Mouse (Mus musculus): ENCODE measurements at regions not wholly inside any gene's neighbourhood (a gene's known extent, or its start where the extent isn't known, plus 50 kb on each side); places are given as distances from the start of the nearest gene placed in this dataset.

DNA sequence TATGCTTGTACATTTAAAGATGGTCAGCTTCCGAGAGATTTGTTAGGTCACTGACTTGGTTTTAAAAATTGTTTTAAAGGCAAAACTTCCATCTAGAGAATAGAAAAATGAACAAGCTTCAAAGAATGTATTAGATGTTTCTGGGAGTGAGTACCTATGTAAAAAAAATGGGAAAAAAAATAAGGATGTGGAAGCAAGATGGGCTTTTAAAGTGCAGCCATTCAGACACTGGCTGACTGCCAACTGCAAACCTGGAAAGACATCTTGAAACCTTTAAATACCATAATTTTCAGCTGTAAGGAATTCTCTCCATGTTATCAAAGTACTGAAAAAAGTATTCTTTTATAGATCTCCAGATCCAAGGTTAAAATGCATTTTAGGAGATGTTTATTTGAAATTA is 315.7 kb downstream of the Fgf10 start:
- WGBS: 40% methylated on average over 1 of the region's 1 CpGs
- Histone ChIP-seq H3K9ac (no peak overlapping the region), H3K4me1 (no peaks in the 10 kb centered on the region), H3K27ac (no peak overlapping the region), H3K4me3 (replicated peaks) (no peak overlapping the region), H3K27me3 (replicated peaks) (no peaks in the 10 kb centered on the region), H3K9me3 (no peaks in the 10 kb centered on the region), H3K4me2 (no peak overlapping the region), H3K36me3 (no peaks in the 10 kb centered on the region)
- ATAC-seq (ENCODE audit: insufficient read depth, low FRiP score, low read depth): no peak

DNA sequence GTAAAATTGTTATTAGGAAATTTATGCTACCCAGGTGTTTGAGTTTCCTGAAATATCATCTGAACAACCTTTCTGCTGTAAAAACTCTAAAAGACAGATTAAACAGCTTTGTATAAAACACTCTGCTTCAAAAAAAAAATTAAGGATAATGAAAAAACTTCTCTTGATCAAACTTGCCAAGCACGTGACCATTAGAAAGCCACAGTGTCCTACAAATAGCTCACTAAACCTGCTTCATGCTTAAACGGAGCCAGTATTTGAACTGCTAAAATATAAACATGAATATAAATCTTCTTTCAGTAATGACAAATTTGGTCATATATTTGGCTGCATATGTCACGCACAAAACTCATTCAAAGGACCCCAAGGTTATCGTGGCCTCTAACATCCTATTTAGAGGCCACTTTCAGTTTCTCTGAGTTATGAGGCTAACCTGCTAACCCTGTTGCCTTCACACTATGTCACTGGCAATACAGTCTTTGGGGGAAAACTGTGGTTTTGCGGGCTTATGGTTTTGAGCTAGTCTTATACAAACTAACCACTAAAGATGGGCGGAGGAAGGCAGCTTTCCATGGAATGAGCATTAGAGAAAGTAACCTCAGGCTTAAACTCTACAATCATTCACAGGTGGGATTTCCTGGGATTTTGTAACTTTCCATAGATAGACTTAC is 355.8 kb downstream of the Fgf10 start:
- no peaks in the 10 kb centered on the region for H3K27me3 ChIP-seq (replicated peaks)
- WGBS: 59% methylated on average over 6 of the region's 6 CpGs

DNA sequence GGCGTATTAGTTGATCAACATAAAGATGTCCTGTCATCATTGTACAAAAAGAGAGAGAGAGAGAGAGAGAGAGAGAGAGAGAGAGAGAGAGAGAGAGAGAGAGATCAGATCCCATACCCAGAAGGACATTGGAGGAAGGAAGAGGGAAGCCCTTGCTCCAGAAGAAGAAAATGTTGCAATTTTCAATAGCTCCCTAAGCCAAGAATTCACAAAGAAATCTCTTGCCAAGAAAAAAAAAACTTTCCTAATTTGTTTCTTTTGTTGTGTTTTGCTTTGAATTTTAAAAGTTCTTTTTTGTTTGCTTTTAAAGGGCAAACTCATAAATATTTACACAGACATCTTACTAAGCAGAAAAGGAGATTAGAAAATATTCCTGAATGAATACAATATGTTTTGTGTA is 370.0 kb downstream of the Fgf10 start:
- Histone ChIP-seq H3K9ac (no peak overlapping the region), H3K9me3 (no peaks in the 10 kb centered on the region), H3K27ac (no peak overlapping the region), H3K4me2 (no peak overlapping the region), H3K4me3 (replicated peaks) (no peak overlapping the region), H3K36me3 (no peaks in the 10 kb centered on the region), H3K4me1 (no peaks in the 10 kb centered on the region), H3K27me3 (replicated peaks) (no peaks in the 10 kb centered on the region)
- ATAC-seq (ENCODE audit: insufficient read depth, low FRiP score, low read depth): no peak
- WGBS: 83% methylated on average over 1 of the region's 1 CpGs

More for the DNA sequence above, 355.8 kb downstream of the Fgf10 start:
- no peak overlapping the region for H3K4me2 ChIP-seq
- H3K36me3 ChIP-seq: no peaks in the 10 kb centered on the region
- no peak overlapping the region for H3K9ac ChIP-seq
- ATAC-seq (ENCODE audit: insufficient read depth, low FRiP score, low read depth): no peak
- no peaks in the 10 kb centered on the region for H3K9me3 ChIP-seq
- H3K4me1 ChIP-seq: no peaks in the 10 kb centered on the region
- no peak overlapping the region for H3K4me3 ChIP-seq (replicated peaks)
- H3K27ac ChIP-seq: no peak overlapping the region

DNA sequence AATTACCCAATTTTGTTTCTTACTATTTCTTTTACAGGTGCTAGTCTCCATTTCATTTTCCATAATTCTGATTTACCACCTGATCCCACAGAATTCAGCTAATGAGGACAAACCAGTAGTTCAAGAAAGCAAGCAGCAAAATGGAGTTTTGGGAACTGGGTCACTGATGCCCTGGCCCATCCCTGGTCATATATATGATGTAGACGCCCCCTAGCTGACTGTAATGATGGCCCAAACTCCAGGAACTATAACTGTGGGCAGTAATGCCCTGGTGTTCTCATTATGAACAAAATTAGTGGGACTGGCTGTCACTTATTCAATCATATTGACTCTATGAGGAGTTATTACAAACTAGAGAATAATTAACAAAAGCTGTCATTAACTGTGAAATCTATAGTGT is 375.5 kb downstream of the Fgf10 start:
- 75% methylated on average over 1 of the region's 1 CpGs for WGBS
- Histone ChIP-seq H3K9me3 (no peaks in the 10 kb centered on the region), H3K27me3 (replicated peaks) (no peaks in the 10 kb centered on the region), H3K4me2 (no peak overlapping the region), H3K27ac (no peak overlapping the region), H3K4me1 (no peaks in the 10 kb centered on the region), H3K4me3 (replicated peaks) (no peak overlapping the region), H3K9ac (no peak overlapping the region), H3K36me3 (no peaks in the 10 kb centered on the region)
- no peak for ATAC-seq (ENCODE audit: insufficient read depth, low FRiP score, low read depth)

DNA sequence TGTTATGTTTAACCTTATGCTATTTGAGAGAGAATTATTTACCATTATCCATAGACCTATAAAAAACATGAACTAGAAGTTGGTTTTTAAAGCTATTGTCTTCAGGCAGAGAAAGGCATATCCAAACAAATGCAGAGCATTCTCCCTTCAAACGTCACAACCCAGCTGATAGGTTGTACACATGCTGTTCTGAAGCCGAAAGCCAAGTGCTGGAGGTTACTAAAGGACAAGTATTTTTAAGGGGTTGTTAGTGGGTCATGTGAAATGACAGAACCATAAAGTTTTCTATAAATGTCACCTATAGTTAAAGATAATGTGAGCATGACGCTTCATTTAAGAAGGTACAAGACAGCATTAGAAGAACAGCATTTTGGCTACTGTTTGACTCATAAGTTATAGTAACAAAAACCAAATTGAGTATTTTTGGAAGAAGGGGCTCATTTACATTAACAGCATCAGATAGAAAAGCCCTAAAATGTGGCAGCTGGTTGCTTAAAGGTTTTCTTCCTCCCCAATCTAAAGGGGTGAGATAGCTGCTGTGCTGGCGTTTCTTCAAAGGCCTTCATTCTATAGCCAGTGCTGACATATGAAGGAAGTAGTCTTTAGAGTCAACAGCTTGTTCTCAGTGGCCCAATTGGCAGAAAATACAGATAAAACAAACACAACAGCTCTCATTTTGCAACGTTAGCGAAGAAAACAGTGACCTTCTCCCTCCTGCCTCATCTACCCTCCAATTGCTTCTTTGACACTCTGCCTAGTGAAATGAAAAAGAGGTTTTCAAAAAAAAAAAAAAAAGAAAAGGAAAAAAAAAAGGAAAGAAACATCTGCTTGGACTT is 359.4 kb upstream of the Paip1 start:
- 71% methylated on average over 6 of the region's 6 CpGs for WGBS
- no peak overlapping the region for H3K9ac ChIP-seq
- no peak for ATAC-seq (ENCODE audit: insufficient read depth, low FRiP score, low read depth)

DNA sequence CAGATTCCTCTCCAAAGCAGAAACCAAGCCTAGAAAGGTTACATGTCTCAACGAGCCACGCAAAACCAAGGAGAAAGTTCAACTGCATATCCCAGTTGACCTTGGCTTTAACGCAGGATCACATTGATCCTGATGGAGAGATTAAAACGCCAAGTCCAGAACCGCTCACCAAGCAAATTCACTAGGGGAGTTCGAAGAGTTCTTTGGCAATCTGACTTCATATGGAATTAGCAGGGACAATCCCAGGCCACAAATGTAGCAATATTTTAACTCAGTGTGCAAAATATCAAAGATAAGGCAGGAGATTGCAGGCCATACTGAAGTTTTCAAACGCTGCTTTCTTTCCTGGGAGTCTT is 358.8 kb upstream of the Paip1 start:
- WGBS: 66% methylated on average over 7 of the region's 7 CpGs
- Histone ChIP-seq H3K27ac (no peak overlapping the region), H3K27me3 (replicated peaks) (no peaks in the 10 kb centered on the region), H3K9me3 (no peaks in the 10 kb centered on the region), H3K9ac (no peak overlapping the region), H3K4me3 (replicated peaks) (no peak overlapping the region), H3K36me3 (no peaks in the 10 kb centered on the region), H3K4me2 (no peak overlapping the region), H3K4me1 (no peaks in the 10 kb centered on the region)
- ATAC-seq (ENCODE audit: insufficient read depth, low FRiP score, low read depth): no peak

More for the DNA sequence above, 359.4 kb upstream of the Paip1 start:
- Histone ChIP-seq H3K9me3 (no peaks in the 10 kb centered on the region), H3K4me1 (no peaks in the 10 kb centered on the region), H3K27ac (no peak overlapping the region), H3K36me3 (no peaks in the 10 kb centered on the region), H3K4me3 (replicated peaks) (no peak overlapping the region), H3K27me3 (replicated peaks) (no peaks in the 10 kb centered on the region), H3K4me2 (no peak overlapping the region)

DNA sequence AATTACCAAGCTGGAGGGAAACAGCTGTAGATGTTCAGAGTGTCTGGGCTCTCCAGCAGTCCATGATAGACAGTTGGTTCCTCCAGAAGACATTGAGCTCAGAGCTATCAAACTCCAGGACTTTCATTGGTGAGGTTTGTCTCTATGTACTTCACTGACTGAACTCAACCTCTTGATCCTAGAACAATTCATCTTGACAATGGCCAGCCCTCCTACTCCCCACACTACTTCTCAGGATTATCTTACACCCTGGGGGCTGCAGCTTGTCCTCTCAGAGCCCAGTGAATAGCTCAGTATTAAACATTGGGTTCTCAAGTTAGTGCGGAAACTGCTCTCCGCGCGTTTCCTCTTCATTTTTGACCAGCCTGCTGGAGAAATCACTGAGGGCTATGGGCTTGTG is 349.2 kb upstream of the Paip1 start:
- H3K27ac ChIP-seq: no peak overlapping the region
- H3K9me3 ChIP-seq: no peaks in the 10 kb centered on the region
- no peak for ATAC-seq (ENCODE audit: insufficient read depth, low FRiP score, low read depth)
- H3K36me3 ChIP-seq: no peaks in the 10 kb centered on the region
- no peak overlapping the region for H3K4me2 ChIP-seq
- H3K27me3 ChIP-seq (replicated peaks): no peaks in the 10 kb centered on the region
- H3K4me1 ChIP-seq: no peaks in the 10 kb centered on the region
- no peak overlapping the region for H3K4me3 ChIP-seq (replicated peaks)
- H3K9ac ChIP-seq: no peak overlapping the region
- 89% methylated on average over 4 of the region's 4 CpGs for WGBS

DNA sequence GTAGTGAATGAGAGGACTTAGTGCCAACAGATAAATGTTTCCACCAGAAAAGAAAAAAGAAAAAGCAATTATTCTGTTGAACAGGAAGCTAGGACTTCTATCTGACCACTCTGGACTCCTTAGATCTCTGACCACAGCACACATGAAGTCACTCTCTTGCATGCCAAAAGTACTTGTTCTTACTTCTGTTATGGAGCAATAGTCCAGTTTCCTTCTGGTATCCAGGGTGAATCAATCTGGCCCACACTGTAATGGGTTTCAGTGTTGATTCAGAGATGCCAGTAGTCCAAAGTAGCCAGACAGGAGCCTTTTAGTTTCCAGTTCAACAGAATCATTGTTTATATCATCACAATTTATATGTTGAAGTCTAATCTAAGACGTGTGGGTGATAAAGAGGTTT is 346.7 kb upstream of the Paip1 start:
- H3K4me1 ChIP-seq: no peaks in the 10 kb centered on the region
- H3K4me2 ChIP-seq: no peak overlapping the region
- H3K36me3 ChIP-seq: no peaks in the 10 kb centered on the region
- 32% methylated on average over 1 of the region's 1 CpGs for WGBS
- ATAC-seq (ENCODE audit: insufficient read depth, low FRiP score, low read depth): no peak
- no peak overlapping the region for H3K4me3 ChIP-seq (replicated peaks)
- no peaks in the 10 kb centered on the region for H3K27me3 ChIP-seq (replicated peaks)
- H3K27ac ChIP-seq: no peak overlapping the region
- H3K9ac ChIP-seq: no peak overlapping the region
- H3K9me3 ChIP-seq: no peaks in the 10 kb centered on the region

DNA sequence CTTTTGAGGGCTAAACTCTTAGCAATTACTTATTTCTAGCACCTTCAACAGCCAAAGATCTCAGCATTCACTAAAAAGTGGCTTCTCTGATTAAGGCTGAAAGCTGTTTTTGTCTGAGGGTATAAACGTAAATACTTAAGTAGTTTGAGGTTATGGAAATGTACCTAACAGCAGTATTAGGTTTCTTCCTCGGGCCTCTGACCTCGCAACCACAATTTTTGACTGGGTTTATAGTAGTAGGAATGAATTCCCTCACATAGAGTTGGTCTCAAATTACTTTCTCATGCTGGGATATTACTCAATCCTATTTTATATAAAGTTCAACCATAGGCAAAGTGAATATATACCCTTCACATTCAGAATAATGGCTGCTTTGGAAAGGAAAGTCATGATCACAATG is 310.5 kb upstream of the Paip1 start:
- ATAC-seq (ENCODE audit: insufficient read depth, low FRiP score, low read depth): no peak
- Histone ChIP-seq H3K27me3 (replicated peaks) (no peaks in the 10 kb centered on the region), H3K36me3 (no peaks in the 10 kb centered on the region), H3K4me1 (no peaks in the 10 kb centered on the region), H3K27ac (no peak overlapping the region), H3K4me3 (replicated peaks) (no peak overlapping the region), H3K9ac (no peak overlapping the region), H3K9me3 (no peaks in the 10 kb centered on the region), H3K4me2 (no peak overlapping the region)
- 80% methylated on average over 3 of the region's 3 CpGs for WGBS

DNA sequence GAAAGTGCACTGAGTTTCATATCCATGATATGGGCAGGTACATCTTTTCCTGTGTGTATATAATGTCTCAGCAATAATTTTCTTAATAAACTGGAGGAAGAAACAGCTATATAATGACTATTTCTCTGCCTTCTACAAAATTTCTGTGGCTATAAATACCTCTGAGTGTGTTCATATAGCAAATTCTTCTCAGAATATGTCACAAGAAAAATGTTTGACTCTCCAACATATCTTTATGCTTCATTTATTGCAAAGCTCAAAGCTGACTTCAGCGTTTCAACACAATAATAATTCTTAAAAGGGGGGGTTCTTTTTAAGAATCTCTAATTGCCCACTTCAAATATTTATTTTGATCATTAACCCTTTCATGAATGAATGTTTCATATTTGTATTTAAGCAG is 310.0 kb upstream of the Paip1 start:
- H3K4me3 ChIP-seq (replicated peaks): no peak overlapping the region
- WGBS: 45% methylated on average over 1 of the region's 1 CpGs
- no peak overlapping the region for H3K9ac ChIP-seq
- H3K9me3 ChIP-seq: no peaks in the 10 kb centered on the region
- no peak overlapping the region for H3K4me2 ChIP-seq
- no peak overlapping the region for H3K27ac ChIP-seq
- no peaks in the 10 kb centered on the region for H3K4me1 ChIP-seq
- ATAC-seq (ENCODE audit: insufficient read depth, low FRiP score, low read depth): no peak
- no peaks in the 10 kb centered on the region for H3K27me3 ChIP-seq (replicated peaks)
- H3K36me3 ChIP-seq: no peaks in the 10 kb centered on the region

DNA sequence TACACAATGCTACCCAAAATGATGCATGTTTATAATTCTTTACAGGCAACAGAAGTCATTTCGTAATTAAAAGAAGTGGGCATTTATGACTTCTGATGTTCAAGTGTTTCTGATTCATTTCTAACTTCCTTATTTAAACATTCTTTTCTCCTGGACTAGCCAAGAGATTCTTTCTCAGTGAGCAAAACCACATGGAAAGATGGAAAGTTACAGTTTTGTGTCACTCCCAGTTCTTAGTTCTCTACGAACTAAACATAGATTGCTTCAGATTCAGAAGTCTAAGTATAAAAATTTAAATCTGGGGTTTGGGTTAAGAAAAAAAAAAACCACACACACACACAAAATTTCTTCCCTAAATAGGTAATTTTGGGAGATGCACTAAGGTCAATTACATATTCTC is 288.0 kb upstream of the Paip1 start:
- WGBS: 71% methylated on average over 2 of the region's 2 CpGs

DNA sequence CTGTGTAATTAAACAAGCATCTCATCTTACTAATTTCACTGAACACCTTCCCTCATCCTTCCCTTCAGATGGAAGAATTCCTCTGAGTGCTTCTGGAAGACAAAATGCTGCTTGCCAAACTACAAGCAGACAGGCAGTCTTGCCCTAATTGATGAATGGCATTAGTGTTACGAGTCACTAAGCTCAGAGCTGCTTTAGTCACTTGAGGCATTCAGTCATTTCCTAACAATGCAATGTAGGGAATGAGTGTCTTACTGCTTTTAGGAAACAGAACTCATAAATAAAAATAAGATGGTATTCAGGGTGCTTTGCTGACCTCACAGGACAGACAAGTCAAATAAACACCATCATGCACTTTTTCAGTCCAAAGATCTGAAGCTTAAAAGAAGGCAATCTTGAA is 285.1 kb upstream of the Paip1 start:
- H3K27ac ChIP-seq: no peak overlapping the region
- no peak for ATAC-seq (ENCODE audit: insufficient read depth, low FRiP score, low read depth)
- no peaks in the 10 kb centered on the region for H3K9me3 ChIP-seq
- H3K4me1 ChIP-seq: no peaks in the 10 kb centered on the region
- no peaks in the 10 kb centered on the region for H3K36me3 ChIP-seq
- H3K27me3 ChIP-seq (replicated peaks): no peaks in the 10 kb centered on the region
- WGBS: 0% methylated on average over 1 of the region's 1 CpGs
- no peak overlapping the region for H3K4me3 ChIP-seq (replicated peaks)
- no peak overlapping the region for H3K9ac ChIP-seq
- H3K4me2 ChIP-seq: no peak overlapping the region

More for the DNA sequence above, 288.0 kb upstream of the Paip1 start:
- Histone ChIP-seq H3K9me3 (no peaks in the 10 kb centered on the region), H3K27ac (no peak overlapping the region), H3K4me3 (replicated peaks) (no peak overlapping the region), H3K9ac (no peak overlapping the region), H3K4me2 (no peak overlapping the region), H3K27me3 (replicated peaks) (no peaks in the 10 kb centered on the region), H3K36me3 (no peaks in the 10 kb centered on the region), H3K4me1 (no peaks in the 10 kb centered on the region)
- no peak for ATAC-seq (ENCODE audit: insufficient read depth, low FRiP score, low read depth)
